Mouse (Mus musculus) cerebellum, postnatal 4 days (tissue): Measurements from ENCODE around the gene Psma4.

ENCODE experiments used
- DNase-seq, 2 experiments: peaks; one replicate each; pipeline ENCODE4 v3.0.0; 2022; ENCODE audit warnings: low spot score in 2 of 2, mixed read lengths in 1 of 2

Psma4 gene

GRCm38 (mm10) chr9:54982401-54982800 is 31.8 kb downstream of the Psma4 start:
- DNase-seq, result no peak

- DNase-seq, result no peak
Measured at GRCm38 (mm10) chr9:54990362-54990761, 39.8 kb downstream of the Psma4 start.

DNA sequence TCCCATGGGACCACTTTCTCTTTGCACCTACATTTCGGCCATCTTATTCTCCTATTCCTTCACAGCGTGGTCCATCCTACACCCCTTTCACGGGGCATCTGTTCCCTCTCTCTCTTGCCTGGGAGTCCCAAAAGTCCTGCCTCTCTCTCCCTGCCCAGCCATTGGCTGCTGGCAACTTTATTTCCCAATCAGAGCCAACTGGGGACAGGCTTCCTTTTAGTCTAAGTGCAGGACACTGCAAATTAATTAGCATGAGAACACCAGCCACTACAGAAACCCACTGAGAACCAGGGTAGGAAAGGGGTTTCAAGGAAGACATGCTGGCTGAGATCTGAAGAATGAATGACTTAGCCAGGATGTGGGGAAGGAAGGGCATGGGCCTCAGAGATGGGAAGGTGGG is 43.8 kb downstream of the Psma4 start:
- DNase-seq, result no peak

DNA sequence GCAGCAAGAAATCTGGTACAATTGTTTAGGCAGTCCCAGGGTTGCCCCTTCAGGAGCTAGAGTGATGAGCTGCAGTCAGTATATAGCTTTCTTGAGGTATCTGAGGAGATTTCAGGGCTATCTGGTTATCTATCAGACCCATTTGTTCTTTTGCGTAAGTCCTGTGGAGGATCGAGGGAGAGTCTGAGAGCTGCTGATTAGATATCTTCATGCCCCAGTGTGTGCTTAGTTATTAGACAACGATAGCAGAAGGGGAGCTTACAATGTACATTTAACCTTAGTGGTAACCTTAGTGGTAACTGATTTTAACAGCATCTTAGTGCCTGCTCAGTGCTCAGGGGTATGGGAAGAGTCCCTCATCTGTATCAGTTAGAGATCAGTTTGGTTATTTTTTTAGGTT is 45.1 kb downstream of the Psma4 start:
- DNase-seq, result no peak

GRCm38 (mm10) chr9:55003609-55004008 is 53.0 kb downstream of the Psma4 start:
- no peak for DNase-seq
